Mouse (Mus musculus) kidney, embryonic 16.5 days (tissue): ENCODE results near the gene Spdye4b. TPM values are rescaled to one million over a fixed set of nuclear protein-coding genes. Genes with fewer than 3 reads are reported as not detected.
A peak's percentile ranks its signal among the peaks of the same experiment; 100 is the strongest.
"Not testable (repeated sequence)": the region's sequence is repeated elsewhere in the genome, so short reads cannot be mapped to it uniquely, and the experiment has no call there.

Source experiments
- ATAC-seq: fragments of 200-750 bp; cut with Nextera tagmentation; 2 replicates; pipeline ENCODE4 v1.8.0; 2017; ENCODE audit warnings: moderate TSS enrichment; ENCODE audit not compliant: low FRiP score, low TSS enrichment
- H3K27ac ChIP-seq: fragments of 300-500 bp; sonication (generic); 2 replicates; pipeline ENCODE4 v1.5.1; 2014; ENCODE audit warnings: low read length
- H3K27me3 ChIP-seq: fragments of 300-500 bp; sonication (generic); 2 replicates; pipeline ENCODE4 v1.6.1; 2014; ENCODE audit warnings: low read length, control low read depth, mixed read lengths; ENCODE audit not compliant: insufficient read depth
- H3K36me3 ChIP-seq: fragments of 300-500 bp; sonication (generic); 2 replicates; pipeline ENCODE4 v1.6.1; 2014; ENCODE audit warnings: low read length, control low read depth, mixed read lengths; ENCODE audit not compliant: insufficient read depth
- H3K4me1 ChIP-seq: fragments of 300-500 bp; sonication (generic); 2 replicates; pipeline ENCODE4 v1.6.1; 2014; ENCODE audit warnings: low read length, control low read depth, mixed read lengths; ENCODE audit not compliant: insufficient read depth
- H3K4me2 ChIP-seq: fragments of 300-500 bp; sonication (generic); replicated peaks from 2 replicates; pipeline ENCODE4 v1.6.1; 2014; ENCODE audit warnings: low read depth, low read length
- H3K4me3 ChIP-seq: fragments of 300-500 bp; sonication (generic); 2 replicates; pipeline ENCODE4 v1.5.1; 2014; ENCODE audit warnings: mild to moderate bottlenecking, low read length
- H3K9ac ChIP-seq: fragments of 300-500 bp; sonication (generic); replicated peaks from 2 replicates; pipeline ENCODE4 v1.6.1; 2014; ENCODE audit warnings: low read length
- H3K9me3 ChIP-seq: fragments of 300-500 bp; sonication (generic); 2 replicates; pipeline ENCODE4 v1.6.1; 2016; ENCODE audit warnings: low read length, control low read depth
- WGBS: fragments of 180-500 bp; shearing (Covaris S2); extraction: QIAGEN DNeasy Blood & Tissue Kit; methylation state at CpG from one replicate; pipeline ENCODE4 v1.1.7; 2014; 5-methylcytosine and 5-hydroxymethylcytosine counted together
- polyA plus RNA-seq: library from polyadenylated mRNA; unstranded; fragments of >200 nt; fragmentation: Nextera tagmentation; extraction: Ambion mirVana; gene quantifications from 2 replicates; pipeline ENCODE4 v1.2.1, GENCODE M21; 2015

The Spdye4b gene
- polyA plus RNA-seq = not detected in 2 replicates

- WGBS = under 1% methylated on average over 58 of the region's 58 CpGs
- peak; percentile 98 for ATAC-seq
- peaks cover 5% of the 10 kb centered on the region; the same call in 1 of the 2 replicates for H3K9me3 ChIP-seq
- peaks cover 10% of the 10 kb centered on the region for H3K4me1 ChIP-seq
- H3K27ac ChIP-seq = peak within 1 kb of the TSS; percentile 86
- peaks cover 28% of the 10 kb centered on the region for H3K36me3 ChIP-seq
- H3K4me2 ChIP-seq = peak within 1 kb of the TSS; percentile 71
- peak within 1 kb of the TSS; percentile 90 for H3K4me3 ChIP-seq
- H3K27me3 ChIP-seq = no peaks in the 10 kb centered on the region
- H3K9ac ChIP-seq = peak within 1 kb of the TSS; percentile 93
Observed at GRCm38 (mm10) chr5:143180255-143181076, at the start of gene Spdye4b, which contains the start of gene Rbak. Gene Spdye4b (plus strand): TSS chr5:143181017. Gene Rbak (minus strand): TSS chr5:143180775.

- ATAC-seq = no peak
- no peak overlapping the region for H3K9ac ChIP-seq
- H3K4me1 ChIP-seq = no peaks in the 10 kb centered on the region
- H3K36me3 ChIP-seq = no peaks in the 10 kb centered on the region
- no peak overlapping the region for H3K27ac ChIP-seq
- H3K4me3 ChIP-seq = no peak overlapping the region
- 81% methylated on average over 13 of the region's 13 CpGs for WGBS
- no peaks in the 10 kb centered on the region for H3K27me3 ChIP-seq
- no peak overlapping the region for H3K4me2 ChIP-seq
- H3K9me3 ChIP-seq = peaks cover 2% of the 10 kb centered on the region; the same call in 1 of the 2 replicates
Observed at GRCm38 (mm10) chr5:143132935-143133514, 47.8 kb upstream of the Spdye4b start.

- not testable (repeated sequence) for H3K9ac ChIP-seq, ATAC-seq, H3K36me3 ChIP-seq, H3K9me3 ChIP-seq, H3K27me3 ChIP-seq, H3K27ac ChIP-seq, H3K4me1 ChIP-seq, H3K4me2 ChIP-seq, H3K4me3 ChIP-seq
- 78% methylated on average over 3 of the region's 6 CpGs for WGBS
Observed at GRCm38 (mm10) chr5:143134216-143135010, 46.4 kb upstream of the Spdye4b start.

GRCm38 (mm10) chr5:143135042-143135441 lies 45.8 kb upstream of the Spdye4b start:
- 90% methylated on average over 7 of the region's 7 CpGs for WGBS

GRCm38 (mm10) chr5:143137580-143137979 lies 43.2 kb upstream of the Spdye4b start:
- H3K9me3 ChIP-seq = no peaks in the 10 kb centered on the region
- no peak overlapping the region for H3K4me2 ChIP-seq
- no peaks in the 10 kb centered on the region for H3K4me1 ChIP-seq
- no peak overlapping the region for H3K9ac ChIP-seq
- H3K27me3 ChIP-seq = no peaks in the 10 kb centered on the region
- WGBS = 91% methylated on average over 13 of the region's 13 CpGs
- H3K27ac ChIP-seq = no peak overlapping the region
- H3K36me3 ChIP-seq = no peaks in the 10 kb centered on the region
- no peak for ATAC-seq
- H3K4me3 ChIP-seq = no peak overlapping the region

More at GRCm38 (mm10) chr5:143135042-143135441, 45.8 kb upstream of the Spdye4b start:
- Histone ChIP-seq H3K4me3 (no peak overlapping the region), H3K9me3 (no peaks in the 10 kb centered on the region), H3K27me3 (no peaks in the 10 kb centered on the region), H3K27ac (no peak overlapping the region), H3K9ac (no peak overlapping the region), H3K36me3 (no peaks in the 10 kb centered on the region), H3K4me2 (no peak overlapping the region), H3K4me1 (no peaks in the 10 kb centered on the region)
- ATAC-seq = no peak

GRCm38 (mm10) chr5:143147481-143147880 lies 33.3 kb upstream of the Spdye4b start, which contains the start of gene Olfr718-ps1:
Gene Olfr718-ps1 (minus strand): TSS chr5:143147581.
- H3K9me3 ChIP-seq = peaks cover 9% of the 10 kb centered on the region
- H3K27ac ChIP-seq = no peak within 1 kb of the TSS
- ATAC-seq = no peak
- no peak within 1 kb of the TSS for H3K9ac ChIP-seq
- H3K4me1 ChIP-seq = no peaks in the 10 kb centered on the region
- no peaks in the 10 kb centered on the region for H3K36me3 ChIP-seq
- no peaks in the 10 kb centered on the region for H3K27me3 ChIP-seq
- 76% methylated on average over 3 of the region's 3 CpGs for WGBS
- H3K4me3 ChIP-seq = no peak within 1 kb of the TSS
- no peak within 1 kb of the TSS for H3K4me2 ChIP-seq

GRCm38 (mm10) chr5:143148661-143149060 lies 32.2 kb upstream of the Spdye4b start:
- Histone ChIP-seq H3K27ac (no peak overlapping the region), H3K9ac (no peak overlapping the region), H3K36me3 (no peaks in the 10 kb centered on the region), H3K4me1 (no peaks in the 10 kb centered on the region), H3K4me2 (no peak overlapping the region), H3K4me3 (no peak overlapping the region), H3K9me3 (peaks cover 9% of the 10 kb centered on the region), H3K27me3 (no peaks in the 10 kb centered on the region)
- no peak for ATAC-seq
- WGBS = 82% methylated on average over 5 of the region's 5 CpGs

- ATAC-seq = no peak
- 92% methylated on average over 2 of the region's 2 CpGs for WGBS
- H3K9ac ChIP-seq = no peak overlapping the region
- H3K4me1 ChIP-seq = no peaks in the 10 kb centered on the region
- peaks cover 9% of the 10 kb centered on the region for H3K9me3 ChIP-seq
- no peak overlapping the region for H3K4me3 ChIP-seq
- no peak overlapping the region for H3K27ac ChIP-seq
- H3K36me3 ChIP-seq = no peaks in the 10 kb centered on the region
- no peak overlapping the region for H3K4me2 ChIP-seq
- H3K27me3 ChIP-seq = no peaks in the 10 kb centered on the region
Observed at GRCm38 (mm10) chr5:143149536-143149935, 31.3 kb upstream of the Spdye4b start.

- no peaks in the 10 kb centered on the region for H3K4me1 ChIP-seq
- H3K4me2 ChIP-seq = no peak overlapping the region
- no peak overlapping the region for H3K27ac ChIP-seq
- no peaks in the 10 kb centered on the region for H3K36me3 ChIP-seq
- H3K4me3 ChIP-seq = no peak overlapping the region
- WGBS = 84% methylated on average over 2 of the region's 2 CpGs
- no peak for ATAC-seq
- peaks cover 9% of the 10 kb centered on the region for H3K9me3 ChIP-seq
- no peak overlapping the region for H3K9ac ChIP-seq
- H3K27me3 ChIP-seq = no peaks in the 10 kb centered on the region
Observed at GRCm38 (mm10) chr5:143150044-143150443, 30.8 kb upstream of the Spdye4b start.
